Mouse (Mus musculus) testis, adult 2 months (tissue): ENCODE results near the gene Ear2.
"Not testable (repeated sequence)": the region's sequence is repeated elsewhere in the genome, so short reads cannot be mapped to it uniquely, and the experiment has no call there.

Experiments used
- CTCF ChIP-seq: fragments of 200-500 bp; IDR thresholded peaks from 2 replicates; pipeline ENCODE4 v1.5.1; 2012; ENCODE audit warnings: low read depth, mild to moderate bottlenecking, inconsistent platforms, low read length, moderate library complexity; ENCODE audit not compliant: control insufficient read depth, insufficient read depth, insufficient replicate concordance
- POLR2A ChIP-seq: fragments of 200-500 bp; IDR thresholded peaks from 2 replicates; pipeline ENCODE4 v1.6.1; 2012; ENCODE audit warnings: low read depth, mild to moderate bottlenecking, inconsistent platforms, low read length, moderate library complexity; ENCODE audit not compliant: control insufficient read depth

- TF ChIP-seq POLR2A, CTCF: not testable (repeated sequence)
Observed at GRCm38 (mm10) chr14:44100030-44100429, 2.4 kb upstream of the Ear2 start.
